Mouse (Mus musculus) thymus, adult 2 months (tissue): ENCODE results near the gene Zfp618. TPM values are rescaled to one million over a fixed set of nuclear protein-coding genes. Genes with fewer than 3 reads are reported as not detected.

Experiments
- DNase-seq: peaks from one replicate; pipeline ENCODE4 v3.0.0; 2021
- H3K27ac ChIP-seq: fragments of 200-500 bp; 2 replicates; pipeline ENCODE4 v1.5.1; 2012; ENCODE audit warnings: low read length, control low read depth; ENCODE audit not compliant: control insufficient read depth, insufficient read depth
- H3K27me3 ChIP-seq: fragments of 200-500 bp; 2 replicates; pipeline ENCODE4 v1.6.1; 2012; ENCODE audit warnings: mild to moderate bottlenecking, low read length, moderate library complexity, mixed read lengths; ENCODE audit not compliant: control insufficient read depth, insufficient read depth
- H3K36me3 ChIP-seq: fragments of 200-500 bp; 2 replicates; pipeline ENCODE4 v1.6.1; 2012; ENCODE audit warnings: mild to moderate bottlenecking, low read length, moderate library complexity; ENCODE audit not compliant: control insufficient read depth, insufficient read depth
- H3K4me1 ChIP-seq: fragments of 200-500 bp; replicated peaks from 2 replicates; pipeline ENCODE4 v1.6.1; 2012; ENCODE audit warnings: low read length; ENCODE audit not compliant: control insufficient read depth, insufficient read depth
- H3K4me3 ChIP-seq: fragments of 200-500 bp; 2 replicates; pipeline ENCODE4 v1.5.1; 2012; ENCODE audit warnings: mild to moderate bottlenecking, low read length, control low read depth, moderate library complexity; ENCODE audit not compliant: control insufficient read depth, insufficient read depth
- CTCF ChIP-seq: fragments of 200-500 bp; IDR thresholded peaks from 2 replicates; pipeline ENCODE4 v1.5.1; 2012; ENCODE audit warnings: mild to moderate bottlenecking, control low read depth, low read length, moderate library complexity, borderline replicate concordance; ENCODE audit not compliant: control insufficient read depth, poor library complexity, insufficient read depth; ENCODE audit errors: extremely low read depth
- POLR2A ChIP-seq: fragments of 200-500 bp; IDR thresholded peaks from 2 replicates; pipeline ENCODE4 v1.6.1; 2012; ENCODE audit warnings: mild to moderate bottlenecking, low read length, control low read depth, moderate library complexity; ENCODE audit not compliant: control insufficient read depth, poor library complexity, insufficient read depth; ENCODE audit errors: extremely low read depth
- WGBS: fragments of 180-500 bp; shearing (Covaris S2); methylation state at CpG from one replicate; pipeline ENCODE4 v1.1.7; 2018; 5-methylcytosine and 5-hydroxymethylcytosine counted together
- polyA plus RNA-seq: library from polyadenylated mRNA; depleted of rRNA; stranded (reverse); fragments of >200 nt; gene quantifications from 2 replicates; pipeline ENCODE4 v1.2.3, GENCODE M21; 2012

Zfp618 gene
- polyA plus RNA-seq, 1 experiment: 1.9 TPM

GRCm38 (mm10) chr4:63049596-63050318, 84.4 kb downstream of the Zfp618 start:
- Histone ChIP-seq H3K4me3 (no peak overlapping the region), H3K36me3 (no peaks in the 10 kb centered on the region), H3K27ac (no peak overlapping the region), H3K27me3 (no peaks in the 10 kb centered on the region), H3K4me1 (peaks cover 12% of the 10 kb centered on the region)
- TF ChIP-seq POLR2A (no peak), CTCF (no peak)
- DNase-seq: no peak

GRCm38 (mm10) chr4:63050319-63050676, 84.9 kb downstream of the Zfp618 start:
- Histone ChIP-seq H3K4me1 (peaks cover 12% of the 10 kb centered on the region), H3K27me3 (no peaks in the 10 kb centered on the region), H3K36me3 (no peaks in the 10 kb centered on the region), H3K4me3 (no peak overlapping the region), H3K27ac (no peak overlapping the region)
- 30% methylated on average over 4 of the region's 4 CpGs for WGBS
- TF ChIP-seq POLR2A: no peak
- no peak for TF ChIP-seq CTCF
- DNase-seq: no peak

GRCm38 (mm10) chr4:63050949-63051348, 85.6 kb downstream of the Zfp618 start:
- DNase-seq: no peak
- 47% methylated on average over 4 of the region's 4 CpGs for WGBS
- no peak overlapping the region for H3K4me3 ChIP-seq
- TF ChIP-seq CTCF: no peak
- TF ChIP-seq POLR2A: no peak
- H3K27ac ChIP-seq: no peak overlapping the region
- H3K27me3 ChIP-seq: no peaks in the 10 kb centered on the region
- H3K4me1 ChIP-seq: peaks cover 12% of the 10 kb centered on the region
- H3K36me3 ChIP-seq: no peaks in the 10 kb centered on the region

- H3K4me3 ChIP-seq: no peak overlapping the region
- no peaks in the 10 kb centered on the region for H3K36me3 ChIP-seq
- no peak for DNase-seq
- no peaks in the 10 kb centered on the region for H3K27me3 ChIP-seq
- H3K27ac ChIP-seq: no peak overlapping the region
- TF ChIP-seq POLR2A (no peak), CTCF (no peak)
- 79% methylated on average over 7 of the region's 7 CpGs for WGBS
- H3K4me1 ChIP-seq: peaks cover 18% of the 10 kb centered on the region
Measured at GRCm38 (mm10) chr4:63051940-63052661, 86.7 kb downstream of the Zfp618 start.

GRCm38 (mm10) chr4:63052662-63053033, 87.3 kb downstream of the Zfp618 start:
- Histone ChIP-seq H3K4me1 (peaks cover 18% of the 10 kb centered on the region), H3K4me3 (no peak overlapping the region), H3K27ac (no peak overlapping the region), H3K27me3 (no peaks in the 10 kb centered on the region), H3K36me3 (no peaks in the 10 kb centered on the region)
- no peak for TF ChIP-seq POLR2A
- TF ChIP-seq CTCF: no peak
- 86% methylated on average over 2 of the region's 2 CpGs for WGBS
- no peak for DNase-seq

- Histone ChIP-seq H3K27ac (no peak overlapping the region), H3K27me3 (no peaks in the 10 kb centered on the region), H3K4me1 (peaks cover 18% of the 10 kb centered on the region), H3K36me3 (no peaks in the 10 kb centered on the region), H3K4me3 (no peak overlapping the region)
- TF ChIP-seq POLR2A: no peak
- TF ChIP-seq CTCF: no peak
- DNase-seq: no peak
- 91% methylated on average over 10 of the region's 10 CpGs for WGBS
Measured at GRCm38 (mm10) chr4:63055216-63055745, 89.9 kb downstream of the Zfp618 start.
